Mouse (Mus musculus): ENCODE results near the gene Gm45337.
A peak's percentile ranks its signal among the peaks of the same experiment; 100 is the strongest.

The Gm45337 gene

GRCm38 (mm10) chr7:142104747-142105146 lies 39.7 kb downstream of the Gm45337 start:
- no peak for DNase-seq (ENCODE audit: low read depth in 2 of 2, low spot score in 2 of 2)

DNA sequence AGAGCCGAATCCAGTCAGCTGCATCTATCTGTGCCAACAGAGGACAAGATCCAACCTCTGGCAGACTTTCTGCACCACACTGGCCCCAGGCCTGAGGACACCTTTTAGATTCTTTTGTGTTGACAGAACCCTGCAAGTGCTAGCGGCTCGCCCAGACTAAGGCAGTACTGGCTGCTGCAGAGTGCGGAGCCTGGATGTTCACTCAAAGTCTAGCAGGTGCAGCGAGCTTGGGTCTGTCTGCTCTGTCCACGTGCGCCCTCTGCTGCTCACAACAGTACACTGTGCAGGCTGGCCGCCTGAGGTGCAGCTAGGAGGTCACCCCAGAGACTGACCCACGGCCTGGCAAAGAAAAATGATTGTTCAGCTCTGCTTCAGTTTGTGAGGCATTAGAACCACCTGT lies 46.6 kb downstream of the Gm45337 start:
- DNase-seq (ENCODE audit: low read depth in 2 of 2, low spot score in 2 of 2) = peak; percentile 60 to 61

DNA sequence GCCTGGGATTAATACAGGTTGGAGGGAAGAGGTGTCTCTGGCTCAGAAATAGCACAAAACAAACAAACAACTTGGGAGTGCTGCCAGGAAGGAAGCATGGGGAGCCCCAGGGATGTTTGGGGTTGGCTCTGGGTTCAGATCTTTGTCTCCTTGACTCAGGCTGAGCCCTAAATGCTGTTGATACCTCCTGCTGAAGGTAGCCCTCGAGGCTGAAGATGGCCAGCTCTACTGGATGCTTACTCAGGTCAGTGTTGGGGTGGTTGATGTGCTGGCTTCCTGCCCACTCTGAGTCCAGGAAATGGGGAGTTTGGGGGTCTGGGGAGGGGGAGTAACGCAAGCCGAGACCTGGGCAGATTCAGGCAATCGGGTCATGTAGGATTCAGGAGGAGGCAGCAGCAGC lies 47.7 kb downstream of the Gm45337 start:
- no peak for DNase-seq (ENCODE audit: low read depth in 2 of 2, low spot score in 2 of 2)

DNA sequence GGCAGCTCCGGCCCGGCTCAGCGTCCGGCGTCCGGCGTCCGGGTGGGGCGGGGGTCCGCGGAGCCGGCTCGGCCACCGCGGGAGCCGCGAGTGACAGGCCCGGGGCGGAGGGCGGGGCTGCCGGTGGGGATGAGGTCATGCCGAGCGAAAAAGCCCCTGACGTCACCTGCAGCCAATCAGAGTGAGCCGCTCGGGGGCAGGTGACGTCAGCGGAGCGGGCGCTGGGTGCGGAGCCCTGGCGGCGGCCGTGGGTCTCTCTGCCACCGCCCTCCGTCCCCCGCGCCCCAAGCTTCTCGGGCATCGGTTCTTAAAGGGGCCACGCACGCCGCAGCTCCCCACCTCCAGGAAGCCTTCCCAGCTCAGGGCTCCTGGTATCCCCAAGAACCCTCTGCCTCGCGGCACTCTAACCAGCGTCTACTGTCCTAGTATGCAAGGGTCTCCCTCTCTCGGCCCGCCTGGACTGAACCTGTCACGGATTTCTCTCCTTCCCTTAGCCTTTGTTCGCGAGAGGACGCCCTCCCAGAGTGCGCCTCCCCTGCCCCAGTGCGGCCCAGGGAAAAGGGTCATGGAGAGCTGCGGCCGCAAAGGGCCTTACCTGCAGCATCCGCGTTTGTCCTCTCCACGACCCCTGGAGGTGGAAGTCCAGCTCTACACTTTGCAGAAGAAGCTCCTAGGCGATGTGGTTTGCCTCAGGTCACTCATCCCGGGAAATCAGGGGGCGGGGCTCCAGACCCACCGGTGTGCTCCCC lies 49.0 kb downstream of the Gm45337 start, which contains the start of gene Dusp8:
Dusp8 (minus strand) TSS at position 661 of the 749 bp plus-strand sequence.
- DNase-seq (ENCODE audit: low read depth in 2 of 2, low spot score in 2 of 2) = peak; percentile 72 to 75

GRCm38 (mm10) chr7:142094301-142095143 lies 49.9 kb downstream of the Gm45337 start:
- DNase-seq (ENCODE audit: low read depth in 2 of 2, low spot score in 2 of 2) = peak in 1 of 2 experiments; percentile 31

GRCm38 (mm10) chr7:142093696-142094240 lies 50.6 kb downstream of the Gm45337 start:
- DNase-seq (ENCODE audit: low read depth in 2 of 2, low spot score in 2 of 2) = no peak
